Mouse (Mus musculus): ENCODE results near the gene Spint2. TPM values are rescaled to one million over a fixed set of nuclear protein-coding genes. Genes with fewer than 3 reads are reported as not detected.

The Spint2 gene
- polyA plus RNA-seq, 1 experiment from 2014 or later: 36.1 TPM

DNA sequence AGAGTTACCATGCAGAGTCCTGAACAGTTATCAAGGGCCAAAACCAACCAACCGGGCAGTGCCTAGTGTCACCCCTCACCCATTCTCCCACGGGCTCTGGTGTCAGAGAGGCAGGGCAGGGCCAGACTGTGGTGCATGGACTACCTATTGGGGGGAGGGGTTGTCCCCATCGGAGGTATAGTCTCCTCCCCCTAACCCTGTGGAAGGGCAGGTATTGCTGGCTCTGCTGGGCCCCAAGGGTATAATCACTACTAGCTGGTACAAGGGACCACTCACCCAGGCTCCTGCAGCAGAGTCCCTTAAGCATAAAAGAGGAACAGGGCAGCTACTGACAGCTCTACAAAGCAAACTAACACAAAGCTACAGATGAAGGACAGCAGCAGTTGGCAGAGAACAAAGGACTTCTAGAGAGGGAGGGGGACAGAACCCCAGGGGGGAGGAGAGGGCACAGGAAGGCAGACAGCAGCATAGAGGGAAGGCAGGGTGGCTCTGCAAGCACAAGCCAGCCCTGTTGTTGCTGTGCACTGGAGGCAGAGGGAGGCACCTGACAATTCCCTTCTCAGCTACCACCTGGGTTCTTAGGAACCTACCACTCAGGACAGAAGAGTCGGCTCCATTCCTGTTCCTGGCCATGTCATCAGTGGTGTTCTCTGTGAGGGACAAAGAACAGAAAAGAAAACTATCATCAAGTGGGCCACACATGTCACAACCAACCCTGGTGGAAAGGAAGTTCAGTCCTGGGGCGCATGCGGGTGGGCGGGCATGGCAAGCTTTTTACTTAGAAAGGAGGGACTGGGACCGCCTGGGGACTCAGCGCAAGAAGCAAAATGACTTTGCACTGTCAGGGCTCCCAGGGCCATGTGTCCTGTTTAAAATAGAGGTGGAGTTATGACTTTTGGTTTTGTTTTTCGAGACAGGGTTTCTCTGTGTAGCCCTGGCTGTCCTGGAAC lies 21.7 kb downstream of the Spint2 start:
- Histone ChIP-seq H3K27ac (ENCODE audit: low read depth, low read length) (peak overlapping the region; percentile 41; the same call in 1 of the 2 replicates), H3K9me3 (ENCODE audit: control insufficient read depth, low read length) (no peaks in the 10 kb centered on the region), H3K4me3 (ENCODE audit: low read depth, low read length) (no peak overlapping the region), H3K4me1 (replicated peaks; ENCODE audit: control insufficient read depth, insufficient read depth, low read length) (peaks cover 8% of the 10 kb centered on the region), H3K4me2 (ENCODE audit: low read depth, low read length, severe bottlenecking) (no peak overlapping the region), H3K36me3 (ENCODE audit: control insufficient read depth, insufficient read depth, low read length) (no peaks in the 10 kb centered on the region), H3K9ac (ENCODE audit: low read length) (0 out of 2 replicates have a peak overlapping the region, but pooled peaks have one; percentile 29), H3K27me3 (ENCODE audit: control insufficient read depth, insufficient read depth, low read length) (no peaks in the 10 kb centered on the region)
- WGBS: 77% methylated on average over 10 of the region's 10 CpGs
- ATAC-seq (replicated peaks; ENCODE audit: low FRiP score) (peak; percentile 36; the same call in 1 of the 2 replicates), DNase-seq (ENCODE audit: low spot score) (no peak)

DNA sequence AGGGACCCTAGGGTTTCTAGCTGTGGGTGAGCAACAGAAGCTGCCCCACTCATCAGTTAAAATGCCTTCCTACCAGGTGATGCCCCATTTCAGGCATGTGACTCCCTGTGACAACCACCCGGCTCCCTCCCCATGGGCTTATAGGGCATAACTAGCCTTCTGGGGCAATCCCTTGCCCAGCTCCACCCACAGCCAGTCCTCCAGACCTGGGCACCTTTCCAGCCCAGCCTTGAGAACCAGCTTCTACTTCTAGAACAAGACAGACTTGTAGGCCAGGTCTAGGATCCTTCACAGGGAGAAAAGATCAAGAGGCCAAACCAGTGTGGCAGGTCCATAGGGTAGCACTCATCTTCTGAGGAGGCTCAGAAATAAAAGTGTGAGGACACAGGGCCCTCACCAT lies 24.3 kb downstream of the Spint2 start:
- no peak overlapping the region for H3K4me2 ChIP-seq (ENCODE audit: low read depth, low read length, severe bottlenecking)
- H3K4me1 ChIP-seq (replicated peaks; ENCODE audit: control insufficient read depth, insufficient read depth, low read length): peaks cover 8% of the 10 kb centered on the region
- H3K27ac ChIP-seq (ENCODE audit: low read depth, low read length): no peak overlapping the region
- WGBS: 100% methylated on average over 1 of the region's 1 CpGs
- ATAC-seq (replicated peaks; ENCODE audit: low FRiP score): no peak
- no peaks in the 10 kb centered on the region for H3K9me3 ChIP-seq (ENCODE audit: control insufficient read depth, low read length)
- no peaks in the 10 kb centered on the region for H3K36me3 ChIP-seq (ENCODE audit: control insufficient read depth, insufficient read depth, low read length)
- H3K27me3 ChIP-seq (ENCODE audit: control insufficient read depth, insufficient read depth, low read length): no peaks in the 10 kb centered on the region
- no peak overlapping the region for H3K4me3 ChIP-seq (ENCODE audit: low read depth, low read length)
- no peak overlapping the region for H3K9ac ChIP-seq (ENCODE audit: low read length)
- no peak for DNase-seq (ENCODE audit: low spot score)

DNA sequence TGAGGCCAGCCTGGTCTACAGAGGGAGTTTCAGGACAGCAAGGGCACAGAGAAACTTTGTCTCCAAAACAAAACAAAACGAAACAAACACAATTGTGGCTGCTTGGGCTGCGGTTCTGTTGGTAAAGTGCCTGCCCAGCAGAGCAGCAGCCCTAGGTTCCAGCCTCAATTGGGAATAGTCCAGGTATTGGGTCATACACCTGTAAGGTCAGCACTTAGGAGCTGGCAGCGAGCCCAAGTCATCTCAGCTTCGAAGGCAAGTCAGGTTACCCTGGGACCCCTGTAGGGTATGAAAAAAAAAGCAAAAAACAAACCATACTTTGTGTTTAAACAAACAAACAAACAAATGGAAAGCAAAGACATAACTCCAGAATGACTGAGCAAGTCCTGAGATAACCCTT lies 25.8 kb downstream of the Spint2 start:
- WGBS: 92% methylated on average over 4 of the region's 4 CpGs
- H3K4me3 ChIP-seq (ENCODE audit: low read depth, low read length): no peak overlapping the region
- no peak for ATAC-seq (replicated peaks; ENCODE audit: low FRiP score)

DNA sequence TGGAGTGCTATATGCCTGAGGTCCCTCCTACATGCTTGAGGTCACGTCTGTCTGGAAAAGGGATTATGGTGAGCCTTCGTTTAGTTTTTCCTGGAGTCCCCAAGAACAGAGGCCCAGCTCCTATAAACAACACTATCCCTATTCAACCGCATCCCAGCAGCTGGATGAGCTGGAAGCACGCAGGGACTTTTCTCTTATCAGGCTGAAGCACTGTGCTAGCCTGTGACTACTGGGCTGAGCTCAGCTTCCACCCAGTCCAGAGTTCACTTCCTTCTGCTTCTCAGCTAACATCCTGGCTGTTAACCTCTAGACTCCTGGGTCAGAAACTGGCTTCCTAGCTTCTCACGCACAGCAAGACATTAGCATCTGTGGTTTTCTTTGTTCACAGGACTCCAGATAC lies 27.9 kb downstream of the Spint2 start:
- ATAC-seq (replicated peaks; ENCODE audit: low FRiP score) (no peak), DNase-seq (ENCODE audit: low spot score) (no peak)
- 58% methylated on average over 5 of the region's 5 CpGs for WGBS
- H3K4me3 ChIP-seq (ENCODE audit: low read depth, low read length): no peak overlapping the region
- peaks cover 2% of the 10 kb centered on the region; the same call in 1 of the 2 replicates for H3K27me3 ChIP-seq (ENCODE audit: control insufficient read depth, insufficient read depth, low read length)
- no peaks in the 10 kb centered on the region for H3K4me1 ChIP-seq (replicated peaks; ENCODE audit: control insufficient read depth, insufficient read depth, low read length)
- no peaks in the 10 kb centered on the region for H3K36me3 ChIP-seq (ENCODE audit: control insufficient read depth, insufficient read depth, low read length)
- no peak overlapping the region for H3K27ac ChIP-seq (ENCODE audit: low read depth, low read length)
- no peak overlapping the region for H3K9ac ChIP-seq (ENCODE audit: low read length)
- H3K9me3 ChIP-seq (ENCODE audit: control insufficient read depth, low read length): no peaks in the 10 kb centered on the region
- no peak overlapping the region for H3K4me2 ChIP-seq (ENCODE audit: low read depth, low read length, severe bottlenecking)

More for the DNA sequence above, 25.8 kb downstream of the Spint2 start:
- H3K4me1 ChIP-seq (replicated peaks; ENCODE audit: control insufficient read depth, insufficient read depth, low read length): peaks cover 8% of the 10 kb centered on the region
- H3K9ac ChIP-seq (ENCODE audit: low read length): no peak overlapping the region
- no peaks in the 10 kb centered on the region for H3K9me3 ChIP-seq (ENCODE audit: control insufficient read depth, low read length)
- no peaks in the 10 kb centered on the region for H3K36me3 ChIP-seq (ENCODE audit: control insufficient read depth, insufficient read depth, low read length)
- DNase-seq (ENCODE audit: low spot score): no peak
- H3K27me3 ChIP-seq (ENCODE audit: control insufficient read depth, insufficient read depth, low read length): no peaks in the 10 kb centered on the region
- H3K27ac ChIP-seq (ENCODE audit: low read depth, low read length): no peak overlapping the region
- H3K4me2 ChIP-seq (ENCODE audit: low read depth, low read length, severe bottlenecking): no peak overlapping the region

DNA sequence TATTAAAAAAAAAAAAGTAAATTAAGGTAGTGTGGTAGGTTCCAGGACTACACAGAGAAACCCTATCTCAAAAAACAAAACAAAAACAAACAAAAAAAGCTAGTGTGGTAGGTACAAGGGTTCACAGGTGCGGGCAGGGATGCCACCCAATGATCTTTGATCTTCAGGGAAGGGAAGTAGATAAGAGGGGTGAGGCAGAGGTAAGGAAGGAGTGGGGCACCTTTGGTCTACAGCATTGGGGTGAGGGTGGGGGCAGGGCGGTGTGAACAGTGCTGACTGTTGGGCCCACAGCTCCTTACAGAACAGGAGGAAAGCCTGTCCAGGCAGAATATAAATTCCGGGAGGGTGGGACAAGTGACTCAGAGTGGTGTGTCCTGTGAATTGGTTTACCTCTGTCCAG lies 30.5 kb downstream of the Spint2 start:
- Histone ChIP-seq H3K27ac (ENCODE audit: low read depth, low read length) (no peak overlapping the region), H3K4me3 (ENCODE audit: low read depth, low read length) (no peak overlapping the region), H3K4me1 (replicated peaks; ENCODE audit: control insufficient read depth, insufficient read depth, low read length) (no peaks in the 10 kb centered on the region; the same call in 1 of the 2 replicates), H3K9me3 (ENCODE audit: control insufficient read depth, low read length) (no peaks in the 10 kb centered on the region), H3K36me3 (ENCODE audit: control insufficient read depth, insufficient read depth, low read length) (no peaks in the 10 kb centered on the region), H3K9ac (ENCODE audit: low read length) (no peak overlapping the region; the same call in 1 of the 2 replicates), H3K27me3 (ENCODE audit: control insufficient read depth, insufficient read depth, low read length) (peaks cover 4% of the 10 kb centered on the region; the same call in 1 of the 2 replicates), H3K4me2 (ENCODE audit: low read depth, low read length, severe bottlenecking) (no peak overlapping the region)
- WGBS: 81% methylated on average over 3 of the region's 3 CpGs
- DNase-seq (ENCODE audit: low spot score) (no peak), ATAC-seq (replicated peaks; ENCODE audit: low FRiP score) (no peak)

DNA sequence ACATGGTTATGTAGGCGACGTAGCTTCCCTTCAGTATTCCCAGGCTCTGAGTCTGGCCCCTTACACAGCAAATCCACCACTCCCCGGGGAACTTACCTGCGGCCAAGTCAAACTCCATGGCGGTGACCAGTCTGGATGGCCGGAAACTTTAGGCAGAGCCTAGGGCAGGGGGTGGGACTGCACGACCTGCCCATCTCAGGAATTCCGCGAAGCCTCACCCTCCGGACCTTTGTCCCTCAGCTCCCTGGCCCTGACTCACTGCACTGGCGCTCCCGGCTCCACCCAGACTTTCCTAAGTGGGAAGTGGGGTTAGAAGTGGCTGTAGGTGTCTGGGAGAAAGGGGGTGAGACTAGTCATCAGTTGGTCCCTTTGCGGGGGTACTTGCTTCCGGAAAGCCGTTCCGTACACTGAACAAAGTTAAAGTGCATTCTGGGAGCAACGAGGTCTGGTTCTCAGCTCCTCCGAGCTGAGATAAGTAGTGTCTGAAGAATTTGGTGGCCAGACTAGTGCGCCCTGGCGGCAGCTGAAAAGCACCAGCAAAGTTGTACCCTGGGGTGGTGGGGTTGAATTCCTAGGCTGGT lies 33.4 kb downstream of the Spint2 start, which contains the start of gene 2200002D01Rik:
2200002D01Rik (minus strand) TSS at position 206 of the 581 bp plus-strand sequence.
- H3K9ac ChIP-seq (ENCODE audit: low read length): peak within 1 kb of the TSS; percentile 43
- H3K27ac ChIP-seq (ENCODE audit: low read depth, low read length): no peak within 1 kb of the TSS
- H3K9me3 ChIP-seq (ENCODE audit: control insufficient read depth, low read length): no peaks in the 10 kb centered on the region
- H3K4me1 ChIP-seq (replicated peaks; ENCODE audit: control insufficient read depth, insufficient read depth, low read length): no peaks in the 10 kb centered on the region; the same call in 1 of the 2 replicates
- peaks cover 4% of the 10 kb centered on the region; the same call in 1 of the 2 replicates for H3K27me3 ChIP-seq (ENCODE audit: control insufficient read depth, insufficient read depth, low read length)
- DNase-seq (ENCODE audit: low spot score) (no peak), ATAC-seq (replicated peaks; ENCODE audit: low FRiP score) (peak; percentile 23; the same call in 1 of the 2 replicates)
- WGBS: 9% methylated on average over 20 of the region's 20 CpGs
- H3K4me3 ChIP-seq (ENCODE audit: low read depth, low read length): peak within 1 kb of the TSS; percentile 7; the same call in 1 of the 2 replicates
- no peaks in the 10 kb centered on the region; the same call in 1 of the 2 replicates for H3K36me3 ChIP-seq (ENCODE audit: control insufficient read depth, insufficient read depth, low read length)
- peak within 1 kb of the TSS; percentile 45 for H3K4me2 ChIP-seq (ENCODE audit: low read depth, low read length, severe bottlenecking)

DNA sequence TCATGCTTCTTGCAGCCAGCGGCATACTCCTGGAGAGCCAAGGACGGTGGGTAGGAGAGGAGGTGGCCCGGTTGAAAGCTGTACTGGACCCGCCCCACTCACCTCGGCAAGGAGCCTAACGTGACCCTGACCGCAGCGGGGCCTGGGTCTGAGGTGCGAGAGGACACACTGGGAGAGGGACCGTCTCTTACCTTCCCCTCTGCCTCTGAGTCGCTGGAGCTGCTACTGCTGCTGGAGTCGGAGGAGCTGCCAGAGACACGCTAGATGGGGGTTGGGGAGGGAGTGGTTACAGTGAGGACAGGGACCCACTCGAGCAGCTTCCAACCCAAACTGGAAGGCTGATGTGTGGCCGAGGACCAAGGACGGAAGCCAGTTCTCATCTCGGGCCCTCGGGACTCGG lies 34.0 kb downstream of the Spint2 start:
- no peaks in the 10 kb centered on the region; the same call in 1 of the 2 replicates for H3K4me1 ChIP-seq (replicated peaks; ENCODE audit: control insufficient read depth, insufficient read depth, low read length)
- peak; percentile 19; the same call in 1 of the 2 replicates for ATAC-seq (replicated peaks; ENCODE audit: low FRiP score)
- peaks cover 4% of the 10 kb centered on the region; the same call in 1 of the 2 replicates for H3K27me3 ChIP-seq (ENCODE audit: control insufficient read depth, insufficient read depth, low read length)
- H3K36me3 ChIP-seq (ENCODE audit: control insufficient read depth, insufficient read depth, low read length): no peaks in the 10 kb centered on the region; the same call in 1 of the 2 replicates
- 17% methylated on average over 19 of the region's 19 CpGs for WGBS
- no peaks in the 10 kb centered on the region for H3K9me3 ChIP-seq (ENCODE audit: control insufficient read depth, low read length)
- peak overlapping the region; percentile 7; the same call in 1 of the 2 replicates for H3K4me3 ChIP-seq (ENCODE audit: low read depth, low read length)
- no peak for DNase-seq (ENCODE audit: low spot score)
- H3K9ac ChIP-seq (ENCODE audit: low read length): peak overlapping the region; percentile 43
- H3K27ac ChIP-seq (ENCODE audit: low read depth, low read length): no peak overlapping the region
- H3K4me2 ChIP-seq (ENCODE audit: low read depth, low read length, severe bottlenecking): peak overlapping the region; percentile 45

DNA sequence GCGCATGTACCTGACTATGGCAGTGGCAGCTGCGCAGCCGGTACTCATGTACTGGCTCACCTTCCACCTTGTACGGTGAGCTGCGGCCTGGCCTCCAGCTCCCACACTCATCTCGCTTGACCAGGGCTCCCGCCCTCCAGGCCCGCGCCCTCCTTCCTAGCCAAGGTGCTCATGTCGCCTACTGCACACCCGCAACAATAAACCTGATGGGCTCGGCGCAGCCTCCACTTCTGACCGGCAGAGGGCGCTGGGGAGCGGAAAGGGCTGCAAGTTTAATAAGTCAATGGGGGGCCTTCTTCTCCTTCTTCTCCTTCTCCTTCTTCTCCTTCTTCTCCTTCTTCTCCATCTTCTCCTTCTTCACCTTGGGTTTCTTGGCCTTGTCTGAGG lies 34.4 kb downstream of the Spint2 start:
- WGBS: 21% methylated on average over 16 of the region's 16 CpGs
- H3K9ac ChIP-seq (ENCODE audit: low read length): no peak overlapping the region
- H3K4me3 ChIP-seq (ENCODE audit: low read depth, low read length): no peak overlapping the region; the same call in 1 of the 2 replicates
- ATAC-seq (replicated peaks; ENCODE audit: low FRiP score): peak; percentile 45
- H3K27me3 ChIP-seq (ENCODE audit: control insufficient read depth, insufficient read depth, low read length): peaks cover 4% of the 10 kb centered on the region; the same call in 1 of the 2 replicates
- no peaks in the 10 kb centered on the region; the same call in 1 of the 2 replicates for H3K4me1 ChIP-seq (replicated peaks; ENCODE audit: control insufficient read depth, insufficient read depth, low read length)
- peak overlapping the region; percentile 45 for H3K4me2 ChIP-seq (ENCODE audit: low read depth, low read length, severe bottlenecking)
- H3K36me3 ChIP-seq (ENCODE audit: control insufficient read depth, insufficient read depth, low read length): no peaks in the 10 kb centered on the region; the same call in 1 of the 2 replicates
- H3K27ac ChIP-seq (ENCODE audit: low read depth, low read length): no peak overlapping the region
- DNase-seq (ENCODE audit: low spot score): peak; percentile 91
- no peaks in the 10 kb centered on the region for H3K9me3 ChIP-seq (ENCODE audit: control insufficient read depth, low read length)
